In genomic region chr2:148875335-148875811, GRCm38 (mm10) we compare ENCODE assay signal across 8 mouse cellular contexts. TPM values are rescaled to one million over a fixed set of nuclear protein-coding genes. Genes with fewer than 3 reads are reported as not detected.
DNase-seq lines count a peak whose midpoint lies in the region; ATAC-seq and TF ChIP-seq lines count a peak whose summit lies in the region.

Gene Cst3 (minus strand): TSS chr2:148875692.

- H3K4me2 ChIP-seq in heart, embryonic 12.5 days: peak within 1 kb of the TSS; percentile 92
- H3K4me2 ChIP-seq in kidney, postnatal 0 days (ENCODE audit: low read length): peak within 1 kb of the TSS; percentile 86
- H3K4me2 ChIP-seq in liver, embryonic 11.5 days: peak within 1 kb of the TSS; percentile 66
- peak within 1 kb of the TSS; percentile 77 for H3K4me2 ChIP-seq in stomach, embryonic 14.5 days (replicated peaks; ENCODE audit: low read depth, low read length)

- H3K27ac ChIP-seq in heart, embryonic 12.5 days (ENCODE audit: poor library complexity, severe bottlenecking): peak within 1 kb of the TSS; percentile 95
- H3K27ac ChIP-seq in kidney, postnatal 0 days: peak within 1 kb of the TSS; percentile 90
- H3K27ac ChIP-seq in liver, embryonic 11.5 days (ENCODE audit: low read depth, low read length): peak within 1 kb of the TSS; percentile 51
- H3K27ac ChIP-seq in stomach, embryonic 14.5 days (ENCODE audit: low read length): peak within 1 kb of the TSS; percentile 92

- H3K4me3 ChIP-seq in erythroblast, embryonic 14.5 days (replicated peaks): peak within 1 kb of the TSS; percentile 67
- H3K4me3 ChIP-seq in heart, embryonic 12.5 days: peak within 1 kb of the TSS; percentile 94
- peak within 1 kb of the TSS; percentile 70 for H3K4me3 ChIP-seq in kidney, postnatal 0 days (replicated peaks; ENCODE audit: low read depth, low read length)
- H3K4me3 ChIP-seq in liver, embryonic 11.5 days (ENCODE audit: low read depth, low read length): peak within 1 kb of the TSS; percentile 70
- H3K4me3 ChIP-seq in stomach, embryonic 14.5 days (ENCODE audit: low read depth, low read length): peak within 1 kb of the TSS; percentile 88

- DNase-seq in B cell, adult 2 months: peak; percentile 85 to 86
- peak; percentile 93 for DNase-seq in brain, adult 2 months (ENCODE audit: low read depth, low spot score)
- DNase-seq in kidney, postnatal 0 days (ENCODE audit: low spot score): peak; percentile 97
- peak; percentile 89 for DNase-seq in liver, embryonic 11.5 days (ENCODE audit: low spot score)
- peak; percentile 85 for DNase-seq in naive thymus-derived CD4-positive, alpha-beta T cell, adult 2 months (ENCODE audit: low read depth)

- no peaks in the 10 kb centered on the region for H3K9me3 ChIP-seq in erythroblast, embryonic 14.5 days (ENCODE audit: control insufficient read depth, low read length)
- no peaks in the 10 kb centered on the region for H3K9me3 ChIP-seq in heart, embryonic 12.5 days (replicated peaks)
- no peaks in the 10 kb centered on the region for H3K9me3 ChIP-seq in kidney, postnatal 0 days (replicated peaks; ENCODE audit: low read length)
- H3K9me3 ChIP-seq in liver, embryonic 11.5 days (ENCODE audit: control insufficient read depth, low read length): no peaks in the 10 kb centered on the region
- H3K9me3 ChIP-seq in stomach, embryonic 14.5 days (ENCODE audit: control insufficient read depth, low read depth, low read length): no peaks in the 10 kb centered on the region

- peaks cover 7% of the 10 kb centered on the region; the same call in 1 of the 2 replicates for H3K36me3 ChIP-seq in erythroblast, embryonic 14.5 days (ENCODE audit: control insufficient read depth)
- peaks cover 22% of the 10 kb centered on the region for H3K36me3 ChIP-seq in heart, embryonic 12.5 days
- peaks cover 3% of the 10 kb centered on the region; the same call in 1 of the 2 replicates for H3K36me3 ChIP-seq in kidney, postnatal 0 days (ENCODE audit: insufficient read depth, low read length)
- 0 out of 2 replicates have a peak, but pooled peaks cover 2% of the 10 kb centered on the region for H3K36me3 ChIP-seq in liver, embryonic 11.5 days (ENCODE audit: control insufficient read depth, insufficient read depth, low read length)
- H3K36me3 ChIP-seq in stomach, embryonic 14.5 days (ENCODE audit: control insufficient read depth, insufficient read depth, low read length): peaks cover 15% of the 10 kb centered on the region

- no peaks in the 10 kb centered on the region for H3K27me3 ChIP-seq in erythroblast, embryonic 14.5 days (ENCODE audit: control insufficient read depth)
- H3K27me3 ChIP-seq in heart, embryonic 12.5 days (replicated peaks): no peaks in the 10 kb centered on the region
- H3K27me3 ChIP-seq in kidney, postnatal 0 days (ENCODE audit: insufficient read depth, low read length): no peaks in the 10 kb centered on the region
- no peaks in the 10 kb centered on the region for H3K27me3 ChIP-seq in liver, embryonic 11.5 days (replicated peaks; ENCODE audit: control insufficient read depth, insufficient read depth, low read length)
- no peaks in the 10 kb centered on the region for H3K27me3 ChIP-seq in stomach, embryonic 14.5 days (ENCODE audit: control insufficient read depth, insufficient read depth, low read length)

- TF ChIP-seq CTCF in kidney, postnatal 0 days (IDR thresholded peaks at IDR 0.05; ENCODE audit: low read depth): peak; percentile 61

- under 1% methylated on average over 19 of the region's 19 CpGs for WGBS in heart, embryonic 12.5 days
- under 1% methylated on average over 19 of the region's 19 CpGs for WGBS in kidney, postnatal 0 days
- under 1% methylated on average over 17 of the region's 19 CpGs for WGBS in liver, embryonic 11.5 days
- WGBS in stomach, embryonic 14.5 days: under 1% methylated on average over 17 of the region's 19 CpGs

- ATAC-seq in heart, embryonic 12.5 days (ENCODE audit: insufficient number of reproducible peaks, low FRiP score): peak; percentile 92
- peak; percentile 98 for ATAC-seq in kidney, postnatal 0 days (replicated peaks; ENCODE audit: low FRiP score, low read depth)
- peak; percentile 97 for ATAC-seq in liver, embryonic 11.5 days (replicated peaks; ENCODE audit: low FRiP score)
- ATAC-seq in stomach, embryonic 14.5 days (ENCODE audit: insufficient number of reproducible peaks, insufficient read depth, low FRiP score, low read depth): peak; percentile 94

- peaks cover 20% of the 10 kb centered on the region for H3K4me1 ChIP-seq in erythroblast, embryonic 14.5 days (ENCODE audit: control insufficient read depth)
- H3K4me1 ChIP-seq in heart, embryonic 12.5 days (replicated peaks): peaks cover 63% of the 10 kb centered on the region
- H3K4me1 ChIP-seq in kidney, postnatal 0 days (replicated peaks; ENCODE audit: insufficient read depth, low read length): peaks cover 22% of the 10 kb centered on the region; the same call in 1 of the 2 replicates
- peaks cover 17% of the 10 kb centered on the region for H3K4me1 ChIP-seq in liver, embryonic 11.5 days (replicated peaks; ENCODE audit: control insufficient read depth, insufficient read depth, low read length)
- peaks cover 30% of the 10 kb centered on the region for H3K4me1 ChIP-seq in stomach, embryonic 14.5 days (ENCODE audit: control insufficient read depth, insufficient read depth, low read length)

- peak within 1 kb of the TSS; percentile 93 for H3K9ac ChIP-seq in heart, embryonic 12.5 days
- peak within 1 kb of the TSS; percentile 84 for H3K9ac ChIP-seq in kidney, postnatal 0 days (ENCODE audit: low read depth, low read length)
- peak within 1 kb of the TSS; percentile 69 for H3K9ac ChIP-seq in liver, embryonic 11.5 days (ENCODE audit: low read depth, low read length)
- H3K9ac ChIP-seq in stomach, embryonic 14.5 days (replicated peaks; ENCODE audit: low read depth, low read length): peak within 1 kb of the TSS; percentile 66

RNA-seq across cellular contexts. Expression of gene Cst3, which starts in this region (rescaled TPM):
- polyA plus RNA-seq in erythroblast, embryonic 14.5 days (2012): 7.4 and 8.3 TPM in 2 replicates
- 745 and 758 TPM in 2 replicates for polyA plus RNA-seq in heart, embryonic 12.5 days (2016; fragmentation: Nextera tagmentation; extraction: Ambion mirVana)
- polyA plus RNA-seq in kidney, postnatal 0 days (2015; fragmentation: Nextera tagmentation; extraction: Ambion mirVana): 545 and 617 TPM in 2 replicates
- 209 and 224 TPM in 2 replicates for polyA plus RNA-seq in liver, embryonic 11.5 days (2014; fragmentation: Nextera tagmentation; extraction: Ambion mirVana)
- polyA plus RNA-seq in stomach, embryonic 14.5 days (2014; fragmentation: Nextera tagmentation; extraction: Ambion mirVana): 533 and 548 TPM in 2 replicates

Comparison
In these comparisons a context has a peak if more than half of its experiments do, and no peak if none do; other contexts are left out.
1. Peak in every context shown above with its lines: DNase-seq, ATAC-seq, H3K4me3 ChIP-seq and H3K27ac ChIP-seq.
2. RNA of gene Cst3 (polyA plus RNA-seq): 745 to 758 TPM in heart, embryonic 12.5 days, 545 to 617 TPM in kidney, postnatal 0 days, 533 to 548 TPM in stomach, embryonic 14.5 days and 209 to 224 TPM in liver, embryonic 11.5 days; 7.4 to 8.3 TPM in erythroblast, embryonic 14.5 days; every median in the first group is over 10 times any median in the second.